Mouse (Mus musculus) cortical plate, adult 2 months (tissue): ENCODE results near the gene Cpsf7. TPM values are rescaled to one million over a fixed set of nuclear protein-coding genes. Genes with fewer than 3 reads are reported as not detected.

Experiments used
- H3K27ac ChIP-seq: fragments of 200-500 bp; 2 replicates; pipeline ENCODE4 v1.5.1; 2012; ENCODE audit warnings: low read length, control low read depth, inconsistent platforms; ENCODE audit not compliant: insufficient read depth
- H3K4me1 ChIP-seq: fragments of 200-500 bp; 2 replicates; pipeline ENCODE4 v1.6.1; 2011; ENCODE audit warnings: low read length; ENCODE audit not compliant: control insufficient read depth, insufficient read depth
- H3K4me3 ChIP-seq: fragments of 200-500 bp; 2 replicates; pipeline ENCODE4 v1.5.1; 2011; ENCODE audit warnings: mild to moderate bottlenecking, low read length, control low read depth; ENCODE audit not compliant: insufficient read depth
- CTCF ChIP-seq: fragments of 200-500 bp; IDR thresholded peaks from 2 replicates; pipeline ENCODE4 v1.5.1; 2011; ENCODE audit warnings: mild to moderate bottlenecking, control low read depth, low read length; ENCODE audit not compliant: insufficient read depth; ENCODE audit errors: extremely low read depth
- POLR2A ChIP-seq: fragments of 200-500 bp; IDR thresholded peaks from 2 replicates; pipeline ENCODE4 v1.6.1; 2011; ENCODE audit warnings: mild to moderate bottlenecking, low read length, control low read depth; ENCODE audit not compliant: insufficient read depth; ENCODE audit errors: extremely low read depth
- polyA plus RNA-seq: library from polyadenylated mRNA; depleted of rRNA; stranded (reverse); fragments of >200 nt; gene quantifications from 2 replicates; pipeline ENCODE4 v1.2.3, GENCODE M21; 2012

Gene Cpsf7
- polyA plus RNA-seq, 1 experiment: 79.6 TPM

- Histone ChIP-seq H3K27ac (no peak overlapping the region), H3K4me3 (no peak overlapping the region), H3K4me1 (no peaks in the 10 kb centered on the region)
- no peak for TF ChIP-seq POLR2A
- TF ChIP-seq CTCF: no peak
Measured at GRCm38 (mm10) chr19:10510759-10511330, 14.2 kb upstream of the Cpsf7 start.

GRCm38 (mm10) chr19:10520355-10520754 is 4.7 kb upstream of the Cpsf7 start:
- TF ChIP-seq CTCF (no peak), POLR2A (no peak)
- Histone ChIP-seq H3K4me3 (no peak overlapping the region), H3K4me1 (peaks cover 2% of the 10 kb centered on the region; the same call in 1 of the 2 replicates), H3K27ac (no peak overlapping the region)

- Histone ChIP-seq H3K27ac (no peak overlapping the region), H3K4me3 (no peak overlapping the region), H3K4me1 (peaks cover 5% of the 10 kb centered on the region)
- TF ChIP-seq CTCF: no peak
- TF ChIP-seq POLR2A: no peak
Measured at GRCm38 (mm10) chr19:10521926-10522325, 3.1 kb upstream of the Cpsf7 start.

GRCm38 (mm10) chr19:10523483-10524080 is 1.5 kb upstream of the Cpsf7 start:
- no peak overlapping the region; the same call in 1 of the 2 replicates for H3K4me3 ChIP-seq
- H3K4me1 ChIP-seq: peaks cover 5% of the 10 kb centered on the region
- TF ChIP-seq POLR2A: no peak
- no peak overlapping the region for H3K27ac ChIP-seq

GRCm38 (mm10) chr19:10524784-10525105 is 321 bp upstream of the Cpsf7 start:
- Histone ChIP-seq H3K4me3 (peak overlapping the region; percentile 90), H3K4me1 (peaks cover 5% of the 10 kb centered on the region), H3K27ac (peak overlapping the region; percentile 33)
- TF ChIP-seq CTCF: no peak
- no peak for TF ChIP-seq POLR2A

GRCm38 (mm10) chr19:10525910-10526309 is 844 bp downstream of the Cpsf7 start, which contains the start of gene Sdhaf2:
Sdhaf2 (minus strand) TSS chr19:10526142.
- H3K4me1 ChIP-seq: peaks cover 5% of the 10 kb centered on the region
- peak within 1 kb of the TSS; percentile 90 for H3K4me3 ChIP-seq
- TF ChIP-seq POLR2A (no peak), CTCF (peak; percentile 19; the same call in 1 of the 2 replicates)
- H3K27ac ChIP-seq: peak within 1 kb of the TSS; percentile 100

- Histone ChIP-seq H3K4me1 (peaks cover 3% of the 10 kb centered on the region), H3K27ac (no peak overlapping the region), H3K4me3 (no peak overlapping the region)
- TF ChIP-seq POLR2A (no peak), CTCF (no peak)
Measured at GRCm38 (mm10) chr19:10530082-10530481, 5.0 kb downstream of the Cpsf7 start.

- Histone ChIP-seq H3K4me3 (no peak overlapping the region), H3K27ac (no peak overlapping the region), H3K4me1 (no peaks in the 10 kb centered on the region)
- TF ChIP-seq POLR2A: no peak
Measured at GRCm38 (mm10) chr19:10539454-10539853, 14.4 kb downstream of the Cpsf7 start.

- Histone ChIP-seq H3K27ac (peak within 1 kb of the TSS; percentile 54), H3K4me3 (peak within 1 kb of the TSS; percentile 53), H3K4me1 (no peaks in the 10 kb centered on the region; the same call in 1 of the 2 replicates)
- TF ChIP-seq CTCF (no peak), POLR2A (peak; percentile 49; the same call in 1 of the 2 replicates)
Measured at GRCm38 (mm10) chr19:10555624-10556510, 30.8 kb downstream of the Cpsf7 start, which contains the start of gene Tmem216. Tmem216 (minus strand) TSS chr19:10556238.
